Mouse (Mus musculus): ENCODE data around the gene Nbea.

DNA sequence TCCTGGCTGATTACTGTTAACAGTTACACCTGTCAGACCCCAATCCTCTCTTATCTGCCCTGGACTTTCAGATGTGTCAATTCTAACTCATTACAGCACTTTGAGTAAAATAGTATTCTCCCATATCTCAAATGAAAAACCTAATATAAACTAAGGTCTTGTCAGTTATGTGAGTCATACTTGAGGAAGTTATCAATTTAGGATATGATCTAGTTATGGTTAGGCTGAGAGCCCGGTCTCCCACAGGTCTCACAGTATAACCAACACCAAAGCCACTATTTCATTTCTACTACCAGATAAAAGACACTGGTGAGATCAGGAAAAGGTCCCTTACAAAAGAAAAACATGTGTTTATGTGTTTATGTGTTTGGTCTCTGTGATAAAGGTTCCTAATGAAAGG, 4.7 kb upstream of the Nbea start:
- no peak for TF ChIP-seq POLR2A (IDR thresholded peaks at IDR 0.05; ENCODE audit: borderline replicate concordance, control insufficient read depth, low read depth, low read length)
- TF ChIP-seq CTCF (IDR thresholded peaks at IDR 0.05; ENCODE audit: control insufficient read depth, insufficient read depth, low read length), result no peak

Data from bone marrow, adult 2 months (tissue).